Mouse (Mus musculus) kidney, adult 2 months (tissue): ENCODE measurements around the gene Cdrt4. TPM values are rescaled to one million over a fixed set of nuclear protein-coding genes. Genes with fewer than 3 reads are reported as not detected.

Source experiments
- DNase-seq: peaks from one replicate; pipeline ENCODE4 v3.0.0; 2021
- H3K27ac ChIP-seq: fragments of 200-500 bp; 2 replicates; pipeline ENCODE4 v1.5.1; 2012; ENCODE audit warnings: low read depth, low read length, control low read depth, inconsistent platforms; ENCODE audit not compliant: insufficient read depth
- H3K27me3 ChIP-seq: fragments of 200-500 bp; replicated peaks from 2 replicates; pipeline ENCODE4 v1.6.1; 2012; ENCODE audit warnings: mild to moderate bottlenecking, moderate library complexity, low read length, inconsistent platforms; ENCODE audit not compliant: control insufficient read depth, insufficient read depth
- H3K36me3 ChIP-seq: fragments of 200-500 bp; 2 replicates; pipeline ENCODE4 v1.6.1; 2012; ENCODE audit warnings: mild to moderate bottlenecking, moderate library complexity, low read length, inconsistent platforms; ENCODE audit not compliant: control insufficient read depth, insufficient read depth
- H3K4me1 ChIP-seq: fragments of 200-500 bp; 2 replicates; pipeline ENCODE4 v1.6.1; 2011; ENCODE audit warnings: low read length; ENCODE audit not compliant: control insufficient read depth, insufficient read depth
- H3K4me3 ChIP-seq: fragments of 200-500 bp; 2 replicates; pipeline ENCODE4 v1.5.1; 2011; ENCODE audit warnings: mild to moderate bottlenecking, low read depth, low read length, control low read depth; ENCODE audit not compliant: insufficient read depth
- CTCF ChIP-seq: fragments of 200-500 bp; conservative IDR thresholded peaks from 2 replicates; pipeline ENCODE4 v1.5.1; 2011; ENCODE audit warnings: low read depth, mild to moderate bottlenecking, control low read depth, low read length, moderate library complexity, mixed read lengths; ENCODE audit not compliant: insufficient read depth, insufficient read length
- POLR2A ChIP-seq: fragments of 200-500 bp; IDR thresholded peaks from one replicate; pipeline ENCODE4 v1.6.1; 2011; ENCODE audit warnings: low read depth, low read length, control low read depth
- WGBS: fragments of 180-500 bp; shearing (Covaris S2); methylation state at CpG from one replicate; pipeline ENCODE4 v1.1.7; 2018; 5-methylcytosine and 5-hydroxymethylcytosine counted together
- polyA plus RNA-seq: library from polyadenylated mRNA; depleted of rRNA; stranded (reverse); fragments of >200 nt; gene quantifications from 2 replicates; pipeline ENCODE4 v1.2.3, GENCODE M21; 2012

Gene Cdrt4
- polyA plus RNA-seq, 1 experiment, result not detected

DNA sequence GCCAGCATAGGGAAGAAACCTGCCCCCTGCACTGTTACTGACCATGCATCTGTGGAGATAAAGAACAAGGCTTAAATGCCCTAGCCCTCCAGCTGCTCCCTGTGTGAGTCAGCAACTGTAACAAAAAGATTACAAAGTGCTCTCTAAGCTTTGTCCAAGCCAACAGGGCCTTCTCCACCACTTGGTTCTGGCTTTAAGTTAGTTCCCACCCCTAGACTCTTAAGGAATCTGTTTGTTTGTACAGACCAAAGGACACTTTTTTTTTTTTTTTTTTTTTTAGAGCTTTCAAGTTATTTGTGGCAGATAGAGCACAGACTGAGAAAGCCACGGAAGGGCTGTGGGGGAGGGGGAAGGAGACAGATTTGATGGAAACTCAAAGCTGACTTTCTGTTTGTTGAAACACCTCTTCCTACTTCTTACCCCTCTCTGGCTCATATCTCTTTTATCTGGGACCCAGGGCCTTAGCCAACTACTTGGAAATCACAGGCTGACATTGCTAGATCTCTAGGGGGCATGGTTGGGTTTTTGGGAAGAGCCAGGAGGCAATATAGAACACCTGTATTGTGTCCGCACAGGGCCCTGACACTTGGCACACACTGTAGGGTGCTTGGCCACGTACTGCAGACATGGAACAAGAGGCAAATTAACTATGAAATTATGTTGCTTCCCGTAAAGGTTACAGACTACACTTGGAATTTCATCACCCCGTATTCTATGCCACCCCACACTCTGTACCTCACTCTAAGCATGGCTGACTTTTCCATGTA is 44.9 kb downstream of the Cdrt4 start:
- H3K27ac ChIP-seq, result no peak overlapping the region
- H3K4me3 ChIP-seq, result no peak overlapping the region
- no peaks in the 10 kb centered on the region for H3K27me3 ChIP-seq
- no peak for DNase-seq
- no peak for TF ChIP-seq POLR2A
- TF ChIP-seq CTCF, result no peak
- no peaks in the 10 kb centered on the region for H3K36me3 ChIP-seq
- H3K4me1 ChIP-seq, result no peaks in the 10 kb centered on the region
- WGBS, result 72% methylated on average over 5 of the region's 5 CpGs

DNA sequence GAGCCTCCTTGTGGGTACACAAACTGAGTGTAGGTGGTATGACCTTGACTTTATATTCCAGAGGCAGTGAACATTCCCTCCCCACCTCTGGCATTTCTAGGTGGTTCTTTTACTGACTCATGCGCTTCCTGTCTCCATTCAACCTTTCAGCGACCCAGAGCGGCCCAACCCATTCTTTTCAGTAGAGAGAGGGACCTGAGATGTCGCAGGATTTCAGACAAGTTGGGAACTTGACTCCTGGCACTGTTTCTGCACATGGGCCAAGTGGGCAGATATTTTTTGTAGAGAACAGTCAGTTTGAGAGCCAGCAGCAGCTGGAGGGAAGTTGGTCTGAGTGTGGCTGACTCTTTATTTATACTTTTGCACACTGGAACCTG is 45.5 kb downstream of the Cdrt4 start:
- no peaks in the 10 kb centered on the region for H3K4me1 ChIP-seq
- no peak overlapping the region for H3K4me3 ChIP-seq
- 66% methylated on average over 4 of the region's 4 CpGs for WGBS
- no peaks in the 10 kb centered on the region for H3K36me3 ChIP-seq
- no peak for DNase-seq
- TF ChIP-seq POLR2A, result no peak
- no peak for TF ChIP-seq CTCF
- H3K27me3 ChIP-seq, result no peaks in the 10 kb centered on the region
- no peak overlapping the region for H3K27ac ChIP-seq

DNA sequence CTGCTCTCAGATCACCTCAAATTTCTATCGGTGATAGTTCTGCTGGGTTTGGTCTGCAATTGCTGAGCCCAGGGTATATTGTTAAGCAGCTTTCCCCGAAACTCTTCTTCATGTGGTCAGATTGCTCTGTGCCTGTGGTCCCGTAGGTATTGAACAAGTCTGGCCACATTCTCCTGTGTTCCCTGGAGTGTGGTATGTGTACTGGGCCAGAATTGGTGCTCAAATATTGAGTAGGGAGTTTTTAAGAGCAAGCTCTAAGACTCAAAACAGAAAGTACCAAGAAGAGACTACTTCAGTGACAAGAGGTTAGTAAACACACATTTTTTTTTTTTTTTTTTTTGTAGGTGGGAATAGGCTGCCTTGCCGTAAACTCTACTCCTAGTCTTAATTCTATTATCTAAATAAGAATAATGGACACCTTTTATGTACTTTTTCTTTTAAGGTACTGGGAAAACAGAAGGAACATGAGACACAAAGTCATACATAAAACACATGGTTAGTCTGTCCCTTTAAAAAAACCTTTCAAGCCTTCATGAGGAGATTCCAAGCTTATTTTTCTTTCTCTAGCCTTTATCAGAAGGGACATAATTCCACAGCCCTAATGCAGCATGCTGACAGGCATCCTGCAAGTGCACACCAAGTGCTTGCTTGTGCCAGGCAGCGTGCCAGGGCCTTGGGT is 46.2 kb downstream of the Cdrt4 start:
- WGBS, result 78% methylated on average over 5 of the region's 5 CpGs
- Histone ChIP-seq H3K4me1 (no peaks in the 10 kb centered on the region), H3K36me3 (no peaks in the 10 kb centered on the region), H3K27me3 (no peaks in the 10 kb centered on the region), H3K4me3 (no peak overlapping the region), H3K27ac (peak overlapping the region; percentile 48; the same call in 1 of the 2 replicates)
- no peak for DNase-seq
- TF ChIP-seq POLR2A (no peak), CTCF (no peak)

DNA sequence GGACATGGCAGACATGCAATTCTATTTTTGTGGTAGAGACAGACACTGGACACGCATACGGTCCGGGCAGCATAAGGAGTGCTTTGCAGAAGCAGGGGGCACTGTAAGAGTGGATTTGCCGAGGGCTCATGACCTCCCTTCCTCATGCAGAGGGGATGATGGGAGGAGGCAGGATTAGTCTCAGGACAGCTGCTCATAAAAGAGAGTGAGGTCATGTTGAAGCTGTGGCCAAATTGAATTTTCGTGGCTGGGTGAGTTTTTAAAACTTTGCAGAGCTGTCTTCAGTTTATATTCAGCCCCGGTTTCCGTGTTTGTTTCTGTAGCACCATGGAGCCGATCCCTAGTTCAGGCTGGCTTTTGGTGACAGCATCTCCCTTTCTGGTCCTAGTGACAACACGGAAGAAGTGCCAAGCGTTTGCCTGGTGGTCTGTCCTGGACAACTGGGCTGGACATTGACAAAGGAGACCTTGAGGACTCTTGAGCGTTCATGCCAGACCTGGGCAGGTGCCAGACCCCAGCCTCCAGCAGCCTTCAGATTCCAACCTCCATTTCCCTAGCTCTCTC is 46.8 kb downstream of the Cdrt4 start:
- Histone ChIP-seq H3K27ac (peak overlapping the region; percentile 59; the same call in 1 of the 2 replicates), H3K36me3 (no peaks in the 10 kb centered on the region), H3K4me1 (no peaks in the 10 kb centered on the region), H3K4me3 (no peak overlapping the region), H3K27me3 (no peaks in the 10 kb centered on the region)
- no peak for TF ChIP-seq POLR2A
- TF ChIP-seq CTCF, result no peak
- peak; percentile 44 for DNase-seq
- WGBS, result 28% methylated on average over 11 of the region's 11 CpGs

DNA sequence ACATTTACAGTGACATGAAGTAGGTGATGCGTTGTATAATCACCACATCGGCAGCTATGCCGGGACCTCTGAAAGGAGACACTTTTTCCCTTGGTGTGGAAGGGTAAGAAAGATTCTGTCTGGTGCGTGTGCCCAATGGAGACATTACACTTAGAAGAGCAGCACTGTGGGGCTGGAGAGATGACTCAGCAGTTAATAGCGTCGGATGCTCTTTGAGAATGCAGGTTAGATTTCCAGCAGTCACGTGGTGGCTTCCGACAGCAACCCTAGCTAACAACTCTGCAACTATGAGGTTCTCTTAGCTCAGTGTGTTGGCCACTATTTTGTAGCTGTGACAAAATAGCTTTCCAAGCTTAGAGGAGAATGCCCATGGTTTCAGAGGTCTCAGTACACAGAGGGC is 49.1 kb downstream of the Cdrt4 start:
- Histone ChIP-seq H3K27ac (no peak overlapping the region), H3K36me3 (no peaks in the 10 kb centered on the region), H3K27me3 (no peaks in the 10 kb centered on the region), H3K4me3 (no peak overlapping the region), H3K4me1 (no peaks in the 10 kb centered on the region)
- WGBS, result 89% methylated on average over 8 of the region's 8 CpGs
- TF ChIP-seq CTCF (no peak), POLR2A (no peak)
- no peak for DNase-seq

DNA sequence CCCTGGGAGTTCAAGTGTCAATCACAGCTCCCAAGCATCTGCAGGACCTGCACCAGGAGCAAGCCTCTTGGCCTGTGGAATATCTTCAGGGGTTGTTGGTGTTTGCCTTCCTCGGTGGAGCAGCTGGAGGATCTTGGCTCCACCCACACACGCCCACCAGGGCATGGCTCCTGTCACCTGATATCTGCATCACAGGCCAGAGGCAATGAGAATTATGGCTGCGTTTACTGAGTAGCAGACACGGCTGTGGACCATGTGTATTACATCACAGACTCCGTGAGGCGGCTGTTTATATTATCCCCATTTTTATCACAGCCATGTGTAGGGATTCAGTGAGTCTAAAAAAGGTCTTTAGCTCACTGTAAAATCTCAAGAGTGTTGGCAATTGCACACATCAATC is 53.6 kb downstream of the Cdrt4 start:
- H3K36me3 ChIP-seq, result no peaks in the 10 kb centered on the region
- no peak overlapping the region for H3K4me3 ChIP-seq
- no peak for DNase-seq
- no peaks in the 10 kb centered on the region for H3K4me1 ChIP-seq
- H3K27me3 ChIP-seq, result no peaks in the 10 kb centered on the region
- WGBS, result 49% methylated on average over 6 of the region's 6 CpGs
- H3K27ac ChIP-seq, result no peak overlapping the region
- TF ChIP-seq POLR2A (no peak), CTCF (no peak)

DNA sequence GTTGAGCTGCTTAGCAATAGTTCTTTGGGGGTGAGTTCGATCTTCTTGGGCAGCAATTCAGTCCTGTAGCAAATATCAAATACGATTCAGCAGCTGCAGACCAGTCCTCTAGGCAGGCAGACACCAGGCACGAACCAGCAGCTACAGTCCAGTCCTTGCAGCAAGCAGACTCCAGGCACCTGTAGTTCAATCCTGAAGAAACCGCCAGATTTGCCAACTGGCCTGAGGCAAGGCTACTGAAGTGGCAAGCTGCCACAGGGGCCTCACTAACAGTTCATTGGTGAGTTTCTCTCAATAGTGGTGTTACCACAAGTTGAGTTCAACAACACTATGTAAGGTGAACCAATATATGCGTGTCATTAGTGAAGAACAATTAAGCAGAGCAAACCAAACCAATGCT is 56.4 kb downstream of the Cdrt4 start:
- whole genome bisulfite sequencing, result 93% methylated on average over 5 of the region's 5 CpGs
- H3K36me3 ChIP-seq, result no peaks in the 10 kb centered on the region
- no peaks in the 10 kb centered on the region for H3K27me3 ChIP-seq
- no peaks in the 10 kb centered on the region for H3K4me1 ChIP-seq
- DNase-seq, result no peak
- H3K4me3 ChIP-seq, result no peak overlapping the region
- TF ChIP-seq CTCF, result no peak
- no peak for TF ChIP-seq POLR2A
- H3K27ac ChIP-seq, result no peak overlapping the region
